Mouse (Mus musculus): Measurements from ENCODE around the gene C2cd2l.
A peak's percentile ranks its signal among the peaks of the same experiment; 100 is the strongest.
"Not testable (repeated sequence)": the region's sequence is repeated elsewhere in the genome, so short reads cannot be mapped to it uniquely, and the experiment has no call there.

Gene C2cd2l

GRCm38 (mm10) chr9:44319887-44320798, at the start of gene C2cd2l:
C2cd2l (minus strand) TSS chr9:44320285.
- peak; percentile 85 for DNase-seq (ENCODE audit: low spot score)

- no peak for DNase-seq (ENCODE audit: low spot score)
Measured at GRCm38 (mm10) chr9:44364480-44364879, 44.4 kb upstream of the C2cd2l start.

GRCm38 (mm10) chr9:44361931-44362330, 41.8 kb upstream of the C2cd2l start:
- DNase-seq (ENCODE audit: low spot score): not testable (repeated sequence)

- DNase-seq (ENCODE audit: low spot score): peak; percentile 93
Measured at GRCm38 (mm10) chr9:44361190-44361917, 41.3 kb upstream of the C2cd2l start, which contains the start of gene Vps11. Vps11 (minus strand) TSS chr9:44361670.

GRCm38 (mm10) chr9:44357207-44357606, 37.1 kb upstream of the C2cd2l start:
- DNase-seq (ENCODE audit: low spot score): no peak

GRCm38 (mm10) chr9:44353142-44353541, 33.1 kb upstream of the C2cd2l start:
- DNase-seq (ENCODE audit: low spot score): no peak

GRCm38 (mm10) chr9:44352337-44352736, 32.3 kb upstream of the C2cd2l start:
- no peak for DNase-seq (ENCODE audit: low spot score)

GRCm38 (mm10) chr9:44351396-44351795, 31.3 kb upstream of the C2cd2l start:
- DNase-seq (ENCODE audit: low spot score): no peak

GRCm38 (mm10) chr9:44348546-44348945, 28.5 kb upstream of the C2cd2l start:
- DNase-seq (ENCODE audit: low spot score): no peak

GRCm38 (mm10) chr9:44347621-44348020, 27.5 kb upstream of the C2cd2l start:
- no peak for DNase-seq (ENCODE audit: low spot score)

- no peak for DNase-seq (ENCODE audit: low spot score)
Measured at GRCm38 (mm10) chr9:44347166-44347565, 27.1 kb upstream of the C2cd2l start.

GRCm38 (mm10) chr9:44345570-44346433, 25.7 kb upstream of the C2cd2l start:
- DNase-seq (ENCODE audit: low spot score): no peak

- peak; percentile 91 for DNase-seq (ENCODE audit: low spot score)
Measured at GRCm38 (mm10) chr9:44343781-44344421, 23.8 kb upstream of the C2cd2l start, which contains the start of gene Hmbs. Hmbs (minus strand) TSS chr9:44344228.

GRCm38 (mm10) chr9:44343290-44343689, 23.2 kb upstream of the C2cd2l start:
- peak; percentile 53 for DNase-seq (ENCODE audit: low spot score)

GRCm38 (mm10) chr9:44342605-44343004, 22.5 kb upstream of the C2cd2l start:
- DNase-seq (ENCODE audit: low spot score): no peak

- DNase-seq (ENCODE audit: low spot score): no peak
Measured at GRCm38 (mm10) chr9:44342173-44342572, 22.1 kb upstream of the C2cd2l start.

- DNase-seq (ENCODE audit: low spot score): no peak
Measured at GRCm38 (mm10) chr9:44341487-44341886, 21.4 kb upstream of the C2cd2l start.

GRCm38 (mm10) chr9:44338574-44338973, 18.5 kb upstream of the C2cd2l start:
- no peak for DNase-seq (ENCODE audit: low spot score)

GRCm38 (mm10) chr9:44337436-44338169, 17.5 kb upstream of the C2cd2l start:
- DNase-seq (ENCODE audit: low spot score): no peak

- no peak for DNase-seq (ENCODE audit: low spot score)
Measured at GRCm38 (mm10) chr9:44336964-44337363, 16.9 kb upstream of the C2cd2l start.

- DNase-seq (ENCODE audit: low spot score): not testable (repeated sequence)
Measured at GRCm38 (mm10) chr9:44336513-44336912, 16.4 kb upstream of the C2cd2l start.

All from ovary, postnatal 36 days (tissue).